ENCODE assay signal across 19 mouse cellular contexts in the genomic region with DNA sequence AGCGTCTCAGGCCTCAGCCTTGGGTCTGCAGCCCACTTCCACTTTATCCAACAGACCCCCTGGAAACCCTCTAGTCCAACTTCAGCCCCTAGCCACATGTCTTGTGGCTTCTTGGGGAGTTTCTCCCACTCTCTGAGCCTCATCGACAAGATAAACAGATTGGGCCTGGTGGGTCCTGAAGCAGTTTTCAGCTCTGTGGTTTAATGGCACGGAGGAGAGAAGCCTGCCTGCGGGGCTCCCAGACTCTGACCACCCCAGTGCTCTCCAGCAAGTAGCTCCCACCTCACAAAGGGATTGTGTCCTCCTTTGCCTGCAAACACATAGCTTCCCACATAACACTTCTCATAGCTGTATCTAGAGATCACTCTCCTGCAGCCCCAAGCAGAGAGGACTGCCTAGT. TPM values are rescaled to one million over a fixed set of nuclear protein-coding genes. Genes with fewer than 3 reads are reported as not detected.
DNase-seq lines count a peak whose midpoint lies in the region; ATAC-seq and TF ChIP-seq lines count a peak whose summit lies in the region.
"Had no signal": no experiment of that assay in that cellular context is flagged by ENCODE, and none has a peak within 500 bp of the region (broad histone marks: within the 10 kb centered on the region; RNA-seq: fewer than 3 reads in every experiment).

No protein-coding gene starts in this region.

- no peak for DNase-seq in stomach, postnatal 0 days (ENCODE audit: low spot score)
- DNase-seq in adrenal gland, postnatal 14 days = no peak
- no peak for DNase-seq in left cerebral cortex, adult 9 months (ENCODE audit: low spot score in 2 of 2)
- DNase-seq: adrenal gland, adult 8-10 months; cerebellum, adult 2 months; cerebellum, postnatal 25 days; kidney, adult 11 months; kidney, postnatal 36 days had no signal

- no peak for ATAC-seq in heart, embryonic 11.5 days (replicated peaks; ENCODE audit: insufficient number of reproducible peaks, low FRiP score, low TSS enrichment)
- no peak for ATAC-seq in heart, embryonic 12.5 days (ENCODE audit: insufficient number of reproducible peaks, low FRiP score)
- no peak for ATAC-seq in stomach, embryonic 16.5 days (ENCODE audit: insufficient read depth, low FRiP score)
- ATAC-seq in stomach, postnatal 0 days (ENCODE audit: low FRiP score, low TSS enrichment) = no peak
- ATAC-seq in liver, embryonic 12.5 days = no peak
- ATAC-seq: forebrain, embryonic 16.5 days; lung, postnatal 0 days had no signal

- TF ChIP-seq CTCF in stomach, postnatal 0 days (IDR thresholded peaks at IDR 0.05; ENCODE audit: low read depth) = no peak

- 53% methylated on average over 4 of the region's 4 CpGs for WGBS in heart, embryonic 11.5 days (ENCODE audit: insufficient replicate concordance)
- 63% methylated on average over 4 of the region's 4 CpGs for WGBS in heart, embryonic 12.5 days
- WGBS in stomach, embryonic 16.5 days = 66% methylated on average over 4 of the region's 4 CpGs
- 66% methylated on average over 4 of the region's 4 CpGs for WGBS in stomach, postnatal 0 days
- 27% methylated on average over 4 of the region's 4 CpGs for WGBS in liver, embryonic 12.5 days (ENCODE audit: insufficient replicate concordance)

- H3K4me1 ChIP-seq in heart, embryonic 11.5 days (ENCODE audit: control insufficient read depth, insufficient read depth, low read length) = peaks cover 26% of the 10 kb centered on the region
- peaks cover 36% of the 10 kb centered on the region for H3K4me1 ChIP-seq in heart, embryonic 12.5 days (replicated peaks)
- peaks cover 22% of the 10 kb centered on the region for H3K4me1 ChIP-seq in stomach, embryonic 16.5 days (ENCODE audit: control insufficient read depth, insufficient read depth, low read length)
- no peaks in the 10 kb centered on the region for H3K4me1 ChIP-seq in stomach, postnatal 0 days (replicated peaks; ENCODE audit: control insufficient read depth, insufficient read depth)
- peaks cover 93% of the 10 kb centered on the region for H3K4me1 ChIP-seq in liver, embryonic 12.5 days

- H3K36me3 ChIP-seq in heart, embryonic 11.5 days (ENCODE audit: control insufficient read depth, insufficient read depth, low read length) = no peaks in the 10 kb centered on the region
- H3K36me3 ChIP-seq in heart, embryonic 12.5 days = no peaks in the 10 kb centered on the region
- no peaks in the 10 kb centered on the region for H3K36me3 ChIP-seq in stomach, embryonic 16.5 days (ENCODE audit: control insufficient read depth, insufficient read depth, low read length)
- H3K36me3 ChIP-seq in stomach, postnatal 0 days (ENCODE audit: control insufficient read depth, insufficient read depth, low read length) = no peaks in the 10 kb centered on the region
- peaks cover 21% of the 10 kb centered on the region for H3K36me3 ChIP-seq in liver, embryonic 12.5 days
- H3K36me3 ChIP-seq: embryonic facial prominence, embryonic 13.5 days; kidney, embryonic 15.5 days; limb, embryonic 15.5 days; midbrain, embryonic 12.5 days had no signal

- H3K27ac ChIP-seq in heart, embryonic 11.5 days (ENCODE audit: low read depth, low read length) = peak overlapping the region; percentile 94; the same call in 1 of the 2 replicates
- no peak overlapping the region; the same call in 1 of the 2 replicates for H3K27ac ChIP-seq in heart, embryonic 12.5 days (ENCODE audit: poor library complexity, severe bottlenecking)
- H3K27ac ChIP-seq in stomach, embryonic 16.5 days (ENCODE audit: low read length) = 0 out of 2 replicates have a peak overlapping the region, but pooled peaks have one; percentile 88
- no peak overlapping the region for H3K27ac ChIP-seq in stomach, postnatal 0 days (replicated peaks)
- peak overlapping the region; percentile 100 for H3K27ac ChIP-seq in liver, embryonic 12.5 days
- H3K27ac ChIP-seq: embryonic facial prominence, embryonic 13.5 days; kidney, embryonic 15.5 days; midbrain, embryonic 12.5 days had no signal

- no peaks in the 10 kb centered on the region for H3K27me3 ChIP-seq in heart, embryonic 11.5 days (ENCODE audit: control insufficient read depth, insufficient read depth, low read length)
- 0 out of 2 replicates have a peak, but pooled peaks cover 5% of the 10 kb centered on the region for H3K27me3 ChIP-seq in heart, embryonic 12.5 days (replicated peaks)
- H3K27me3 ChIP-seq in stomach, embryonic 16.5 days (ENCODE audit: control insufficient read depth, insufficient read depth, low read length) = no peaks in the 10 kb centered on the region
- H3K27me3 ChIP-seq in stomach, postnatal 0 days (ENCODE audit: control insufficient read depth, insufficient read depth, low read length) = no peaks in the 10 kb centered on the region
- no peaks in the 10 kb centered on the region for H3K27me3 ChIP-seq in liver, embryonic 12.5 days (replicated peaks)
- H3K27me3 ChIP-seq: embryonic facial prominence, embryonic 13.5 days; kidney, embryonic 15.5 days; limb, embryonic 15.5 days had no signal

- no peak overlapping the region for H3K4me3 ChIP-seq in heart, embryonic 11.5 days (ENCODE audit: low read depth, low read length)
- no peak overlapping the region for H3K4me3 ChIP-seq in heart, embryonic 12.5 days
- H3K4me3 ChIP-seq in stomach, embryonic 16.5 days (replicated peaks; ENCODE audit: low read length) = no peak overlapping the region
- H3K4me3 ChIP-seq in stomach, postnatal 0 days (ENCODE audit: low read depth, low read length) = no peak overlapping the region
- H3K4me3 ChIP-seq in liver, embryonic 12.5 days = no peak overlapping the region
- H3K4me3 ChIP-seq: embryonic facial prominence, embryonic 13.5 days; kidney, embryonic 15.5 days; limb, embryonic 15.5 days; midbrain, embryonic 12.5 days had no signal

- H3K4me2 ChIP-seq in heart, embryonic 11.5 days = no peak overlapping the region
- H3K4me2 ChIP-seq in heart, embryonic 12.5 days = no peak overlapping the region
- H3K4me2 ChIP-seq in stomach, embryonic 16.5 days (ENCODE audit: low read depth, low read length) = no peak overlapping the region
- no peak overlapping the region for H3K4me2 ChIP-seq in stomach, postnatal 0 days (replicated peaks; ENCODE audit: low read depth)
- peak overlapping the region; percentile 82 for H3K4me2 ChIP-seq in liver, embryonic 12.5 days
- H3K4me2 ChIP-seq: embryonic facial prominence, embryonic 13.5 days; kidney, embryonic 15.5 days; limb, embryonic 15.5 days; midbrain, embryonic 12.5 days had no signal

- H3K9ac ChIP-seq in heart, embryonic 11.5 days (ENCODE audit: low read depth, low read length) = no peak overlapping the region
- H3K9ac ChIP-seq in heart, embryonic 12.5 days = no peak overlapping the region
- H3K9ac ChIP-seq in stomach, embryonic 16.5 days (ENCODE audit: low read length) = peak overlapping the region; percentile 56; the same call in 1 of the 2 replicates
- H3K9ac ChIP-seq in stomach, postnatal 0 days (ENCODE audit: low read length) = no peak overlapping the region
- peak overlapping the region; percentile 88 for H3K9ac ChIP-seq in liver, embryonic 12.5 days
- H3K9ac ChIP-seq: kidney, embryonic 15.5 days; limb, embryonic 15.5 days; midbrain, embryonic 12.5 days had no signal

- TF ChIP-seq EP300 in stomach, postnatal 0 days (optimal IDR thresholded peaks at IDR 0.05) = no peak

- no peaks in the 10 kb centered on the region for H3K9me3 ChIP-seq in heart, embryonic 11.5 days (replicated peaks; ENCODE audit: control insufficient read depth, low read length)
- H3K9me3 ChIP-seq in heart, embryonic 12.5 days (replicated peaks) = no peaks in the 10 kb centered on the region
- H3K9me3 ChIP-seq in stomach, embryonic 16.5 days (replicated peaks; ENCODE audit: control insufficient read depth, low read length) = no peaks in the 10 kb centered on the region
- H3K9me3 ChIP-seq in stomach, postnatal 0 days (ENCODE audit: control insufficient read depth, low read length) = no peaks in the 10 kb centered on the region
- H3K9me3 ChIP-seq in liver, embryonic 12.5 days (replicated peaks) = no peaks in the 10 kb centered on the region
- H3K9me3 ChIP-seq: embryonic facial prominence, embryonic 13.5 days; kidney, embryonic 15.5 days; limb, embryonic 15.5 days; midbrain, embryonic 12.5 days had no signal

RNA-seq across cellular contexts. Expression of gene Supt4a, which starts 9.9 kb away (rescaled TPM):
- 114 and 120 TPM in 2 replicates for polyA plus RNA-seq in heart, embryonic 11.5 days (2014; fragmentation: Nextera tagmentation; extraction: Ambion mirVana)
- 99.6 and 101 TPM in 2 replicates for polyA plus RNA-seq in heart, embryonic 12.5 days (2016; fragmentation: Nextera tagmentation; extraction: Ambion mirVana)
- polyA plus RNA-seq in stomach, embryonic 16.5 days (2015; fragmentation: Nextera tagmentation; extraction: Ambion mirVana) = 116 and 119 TPM in 2 replicates
- polyA plus RNA-seq in stomach, postnatal 0 days (2015; fragmentation: Nextera tagmentation; extraction: Ambion mirVana) = 119 and 121 TPM in 2 replicates
- 207 and 209 TPM in 2 replicates for polyA plus RNA-seq in liver, embryonic 12.5 days (2016; fragmentation: Nextera tagmentation; extraction: Ambion mirVana)
- total RNA-seq in adrenal gland, postnatal 14 days (2021) = 56.5 and 74.2 TPM in 2 replicates

RNA-seq across cellular contexts. Expression of gene Tspoap1, which starts 32.9 kb away (rescaled TPM):
- 0.72 and 1.2 TPM in 2 replicates for polyA plus RNA-seq in heart, embryonic 11.5 days (2014; fragmentation: Nextera tagmentation; extraction: Ambion mirVana)
- 0.21 and 0.78 TPM in 2 replicates for polyA plus RNA-seq in heart, embryonic 12.5 days (2016; fragmentation: Nextera tagmentation; extraction: Ambion mirVana)
- 1.5 and 1.7 TPM in 2 replicates for polyA plus RNA-seq in stomach, embryonic 16.5 days (2015; fragmentation: Nextera tagmentation; extraction: Ambion mirVana)
- 0.56 and 0.70 TPM in 2 replicates for polyA plus RNA-seq in stomach, postnatal 0 days (2015; fragmentation: Nextera tagmentation; extraction: Ambion mirVana)
- polyA plus RNA-seq in liver, embryonic 12.5 days (2016; fragmentation: Nextera tagmentation; extraction: Ambion mirVana) = 5.9 and 6.2 TPM in 2 replicates
- 2.8 and 3.9 TPM in 2 replicates for total RNA-seq in adrenal gland, postnatal 14 days (2021)
- polyA plus RNA-seq: heart, postnatal 0 days had no signal

Comparison
In these comparisons a context has a peak if more than half of its experiments do, and no peak if none do; other contexts are left out.
1. H3K27ac ChIP-seq: peak in heart, embryonic 11.5 days (single experiment), stomach, embryonic 16.5 days (single experiment) and liver, embryonic 12.5 days (single experiment); none in heart, embryonic 12.5 days (single experiment) and stomach, postnatal 0 days (single experiment).
2. H3K9ac ChIP-seq: peak in stomach, embryonic 16.5 days (single experiment) and liver, embryonic 12.5 days (single experiment); none in heart, embryonic 11.5 days (single experiment), heart, embryonic 12.5 days (single experiment) and stomach, postnatal 0 days (single experiment).